8 mouse cellular contexts compared by ENCODE assay signal in genomic region chr5:115326256-115326831, GRCm38 (mm10). TPM values are rescaled to one million over a fixed set of nuclear protein-coding genes. Genes with fewer than 3 reads are reported as not detected.
A peak's percentile ranks its signal among the peaks of the same experiment; 100 is the strongest.
DNase-seq lines count a peak whose midpoint lies in the region; ATAC-seq lines count a peak whose summit lies in the region.

No protein-coding gene starts in this region.

- peak overlapping the region; percentile 92 for H3K4me3 ChIP-seq in embryonic facial prominence, embryonic 13.5 days
- peak overlapping the region; percentile 91 for H3K4me3 ChIP-seq in intestine, embryonic 15.5 days (replicated peaks)
- H3K4me3 ChIP-seq in midbrain, embryonic 15.5 days = peak overlapping the region; percentile 96

- H3K4me2 ChIP-seq in embryonic facial prominence, embryonic 13.5 days = peak overlapping the region; percentile 86
- H3K4me2 ChIP-seq in intestine, embryonic 15.5 days (replicated peaks) = peak overlapping the region; percentile 78
- H3K4me2 ChIP-seq in midbrain, embryonic 15.5 days = peak overlapping the region; percentile 88

- ATAC-seq in embryonic facial prominence, embryonic 13.5 days (ENCODE audit: insufficient number of reproducible peaks, insufficient read depth, low FRiP score, low TSS enrichment, low read depth) = peak; percentile 39; the same call in 1 of the 2 replicates
- peak; percentile 55 for ATAC-seq in intestine, embryonic 15.5 days
- ATAC-seq in midbrain, embryonic 15.5 days (replicated peaks) = peak; percentile 63

- H3K4me1 ChIP-seq in embryonic facial prominence, embryonic 13.5 days = peaks cover 19% of the 10 kb centered on the region
- H3K4me1 ChIP-seq in intestine, embryonic 15.5 days (replicated peaks) = peaks cover 20% of the 10 kb centered on the region
- H3K4me1 ChIP-seq in midbrain, embryonic 15.5 days = peaks cover 33% of the 10 kb centered on the region

- WGBS in embryonic facial prominence, embryonic 13.5 days = 28% methylated on average over 11 of the region's 11 CpGs
- 18% methylated on average over 11 of the region's 11 CpGs for WGBS in intestine, embryonic 15.5 days
- 30% methylated on average over 11 of the region's 11 CpGs for WGBS in midbrain, embryonic 15.5 days

- intact Hi-C loops in gastrocnemius, postnatal 14 days (cut with DNase I; ENCODE audit: low total_unique reads) = no loop called here

- peak; percentile 55 for DNase-seq in left cerebral cortex, adult 11 months (ENCODE audit: low spot score)
- no peak for DNase-seq in left cerebral cortex, adult 18-20 months (ENCODE audit: low spot score in 2 of 2)
- no peak for DNase-seq in ovary, adult 18-20 months (ENCODE audit: low spot score)
- no peak for DNase-seq in gastrocnemius, postnatal 14 days
- no peak for DNase-seq in layer of hippocampus, postnatal 36 days

- H3K9ac ChIP-seq in embryonic facial prominence, embryonic 13.5 days = peak overlapping the region; percentile 95
- H3K9ac ChIP-seq in intestine, embryonic 15.5 days = peak overlapping the region; percentile 94
- H3K9ac ChIP-seq in midbrain, embryonic 15.5 days = peak overlapping the region; percentile 94

- H3K27me3 ChIP-seq in embryonic facial prominence, embryonic 13.5 days = no peaks in the 10 kb centered on the region
- no peaks in the 10 kb centered on the region for H3K27me3 ChIP-seq in intestine, embryonic 15.5 days (replicated peaks)
- no peaks in the 10 kb centered on the region for H3K27me3 ChIP-seq in midbrain, embryonic 15.5 days (replicated peaks)

- no peaks in the 10 kb centered on the region for H3K9me3 ChIP-seq in embryonic facial prominence, embryonic 13.5 days
- no peaks in the 10 kb centered on the region for H3K9me3 ChIP-seq in intestine, embryonic 15.5 days
- H3K9me3 ChIP-seq in midbrain, embryonic 15.5 days = no peaks in the 10 kb centered on the region

- H3K27ac ChIP-seq in embryonic facial prominence, embryonic 13.5 days = peak overlapping the region; percentile 91
- peak overlapping the region; percentile 74 for H3K27ac ChIP-seq in intestine, embryonic 15.5 days
- H3K27ac ChIP-seq in midbrain, embryonic 15.5 days = peak overlapping the region; percentile 91

- peaks cover 18% of the 10 kb centered on the region for H3K36me3 ChIP-seq in embryonic facial prominence, embryonic 13.5 days
- H3K36me3 ChIP-seq in intestine, embryonic 15.5 days = peaks cover 9% of the 10 kb centered on the region
- peaks cover 15% of the 10 kb centered on the region for H3K36me3 ChIP-seq in midbrain, embryonic 15.5 days (replicated peaks)

RNA-seq across cellular contexts. Expression of gene Srsf9, which starts 0.6 kb away (rescaled TPM):
- 10 to 100 TPM; 62.9 to 72.1 TPM for total RNA-seq in left cerebral cortex, adult 18-20 months (2021)
- polyA plus RNA-seq in embryonic facial prominence, embryonic 13.5 days (2015; fragmentation: Nextera tagmentation; extraction: Ambion mirVana) = 343 and 378 TPM in 2 replicates
- polyA plus RNA-seq in intestine, embryonic 15.5 days (2015; fragmentation: Nextera tagmentation; extraction: Ambion mirVana) = 217 and 220 TPM in 2 replicates
- 142 and 146 TPM in 2 replicates for polyA plus RNA-seq in midbrain, embryonic 15.5 days (2015; fragmentation: Nextera tagmentation; extraction: Ambion mirVana)
- total RNA-seq in gastrocnemius, postnatal 14 days (2021) = 10 to 100 TPM; 14.5 to 15.9 TPM
- total RNA-seq in layer of hippocampus, postnatal 36 days (2021) = 10 to 100 TPM; 85.8 to 88.9 TPM

RNA-seq across cellular contexts. Expression of gene Gatc, which starts 14.6 kb away (rescaled TPM):
- total RNA-seq in left cerebral cortex, adult 18-20 months (2021) = 10 to 100 TPM; 18.4 to 20.5 TPM
- polyA plus RNA-seq in embryonic facial prominence, embryonic 13.5 days (2015; fragmentation: Nextera tagmentation; extraction: Ambion mirVana) = 31.1 and 32.1 TPM in 2 replicates
- 24.8 and 24.9 TPM in 2 replicates for polyA plus RNA-seq in intestine, embryonic 15.5 days (2015; fragmentation: Nextera tagmentation; extraction: Ambion mirVana)
- 35.6 and 39.4 TPM in 2 replicates for polyA plus RNA-seq in midbrain, embryonic 15.5 days (2015; fragmentation: Nextera tagmentation; extraction: Ambion mirVana)
- total RNA-seq in gastrocnemius, postnatal 14 days (2021) = 10 to 100 TPM; 18.8 to 19.7 TPM
- 10 to 100 TPM; 20.9 to 22.0 TPM for total RNA-seq in layer of hippocampus, postnatal 36 days (2021)

RNA-seq across cellular contexts. Expression of gene Triap1, which starts 14.7 kb away (rescaled TPM):
- 10 to 100 TPM; 26.4 to 27.9 TPM for total RNA-seq in left cerebral cortex, adult 18-20 months (2021)
- polyA plus RNA-seq in embryonic facial prominence, embryonic 13.5 days (2015; fragmentation: Nextera tagmentation; extraction: Ambion mirVana) = 58.0 and 64.4 TPM in 2 replicates
- 62.7 and 66.3 TPM in 2 replicates for polyA plus RNA-seq in intestine, embryonic 15.5 days (2015; fragmentation: Nextera tagmentation; extraction: Ambion mirVana)
- polyA plus RNA-seq in midbrain, embryonic 15.5 days (2015; fragmentation: Nextera tagmentation; extraction: Ambion mirVana) = 49.3 and 49.6 TPM in 2 replicates
- total RNA-seq in gastrocnemius, postnatal 14 days (2021) = 10 to 100 TPM; 12.4 to 15.2 TPM
- total RNA-seq in layer of hippocampus, postnatal 36 days (2021) = 10 to 100 TPM; 24.8 to 29.2 TPM

RNA-seq across cellular contexts. Expression of gene Cox6a1, which starts 22.4 kb away (rescaled TPM):
- 100 to 1,000 TPM; 721 to 781 TPM for total RNA-seq in left cerebral cortex, adult 18-20 months (2021)
- polyA plus RNA-seq in embryonic facial prominence, embryonic 13.5 days (2015; fragmentation: Nextera tagmentation; extraction: Ambion mirVana) = 786 and 801 TPM in 2 replicates
- 1,187 and 1,356 TPM in 2 replicates for polyA plus RNA-seq in intestine, embryonic 15.5 days (2015; fragmentation: Nextera tagmentation; extraction: Ambion mirVana)
- 1,062 and 1,092 TPM in 2 replicates for polyA plus RNA-seq in midbrain, embryonic 15.5 days (2015; fragmentation: Nextera tagmentation; extraction: Ambion mirVana)
- total RNA-seq in gastrocnemius, postnatal 14 days (2021) = 100 to 1,000 TPM; 105 to 114 TPM
- total RNA-seq in layer of hippocampus, postnatal 36 days (2021) = 100 to 1,000 TPM; 708 to 783 TPM

RNA-seq across cellular contexts. Expression of gene Dynll1, which starts 25.5 kb away (rescaled TPM):
- 100 to 1,000 TPM; 631 to 705 TPM for total RNA-seq in left cerebral cortex, adult 18-20 months (2021)
- polyA plus RNA-seq in embryonic facial prominence, embryonic 13.5 days (2015; fragmentation: Nextera tagmentation; extraction: Ambion mirVana) = 1,732 and 1,829 TPM in 2 replicates
- 1,297 TPM in 2 replicates for polyA plus RNA-seq in intestine, embryonic 15.5 days (2015; fragmentation: Nextera tagmentation; extraction: Ambion mirVana)
- polyA plus RNA-seq in midbrain, embryonic 15.5 days (2015; fragmentation: Nextera tagmentation; extraction: Ambion mirVana) = 1,095 and 1,182 TPM in 2 replicates
- 100 to 1,000 TPM in 1 of 2 experiments, 10 to 100 TPM in 1; 84.8 to 138 TPM for total RNA-seq in gastrocnemius, postnatal 14 days (2021)
- total RNA-seq in layer of hippocampus, postnatal 36 days (2021) = 100 to 1,000 TPM; 813 to 849 TPM
